Mouse (Mus musculus): Measurements from ENCODE around the gene Six5. TPM values are rescaled to one million over a fixed set of nuclear protein-coding genes. Genes with fewer than 3 reads are reported as not detected.
A peak's percentile ranks its signal among the peaks of the same experiment; 100 is the strongest.

Gene Six5
- total RNA-seq, 2 experiments from 2014 or later = 5.6 to 6.8 TPM

- peak; percentile 95 to 97 for DNase-seq
These were observed 18.4 kb upstream of the Six5 start, which contains the start of gene Dmwd for GRCm38 (mm10) chr7:19075723-19076585. Gene Dmwd (plus strand): TSS chr7:19076227.

GRCm38 (mm10) chr7:19076586-19076991 lies 17.8 kb upstream of the Six5 start:
- peak in 1 of 2 experiments; percentile 50 for DNase-seq

GRCm38 (mm10) chr7:19077761-19078160 lies 16.6 kb upstream of the Six5 start:
- DNase-seq = peak; percentile 55 to 80

- DNase-seq = no peak
These were observed 15.7 kb upstream of the Six5 start for GRCm38 (mm10) chr7:19078732-19079131.

- DNase-seq = no peak
These were observed 13.9 kb upstream of the Six5 start for GRCm38 (mm10) chr7:19080451-19080950.

GRCm38 (mm10) chr7:19082171-19082570 lies 12.2 kb upstream of the Six5 start:
- DNase-seq = peak in 1 of 2 experiments; percentile 41

- DNase-seq = peak; percentile 87 to 92
These were observed 11.3 kb upstream of the Six5 start for GRCm38 (mm10) chr7:19083096-19083495.

- DNase-seq = peak; percentile 74 to 77
These were observed 10.7 kb upstream of the Six5 start, which contains the start of gene Dmpk for GRCm38 (mm10) chr7:19083701-19084100. Gene Dmpk (plus strand): TSS chr7:19083849.

- DNase-seq = peak; percentile 55 to 65
These were observed 10.1 kb upstream of the Six5 start for GRCm38 (mm10) chr7:19084277-19084771.

GRCm38 (mm10) chr7:19084921-19085473 lies 9.4 kb upstream of the Six5 start:
- no peak for DNase-seq

GRCm38 (mm10) chr7:19085495-19085894 lies 8.9 kb upstream of the Six5 start:
- DNase-seq = no peak

GRCm38 (mm10) chr7:19086042-19086441 lies 8.4 kb upstream of the Six5 start:
- peak; percentile 66 to 75 for DNase-seq

GRCm38 (mm10) chr7:19086760-19087159 lies 7.6 kb upstream of the Six5 start:
- no peak for DNase-seq

GRCm38 (mm10) chr7:19088813-19089212 lies 5.6 kb upstream of the Six5 start:
- DNase-seq = peak; percentile 64 to 83

GRCm38 (mm10) chr7:19091913-19092312 lies 2.5 kb upstream of the Six5 start:
- DNase-seq = no peak

- DNase-seq = peak; percentile 79 to 81
These were observed 1.8 kb upstream of the Six5 start for GRCm38 (mm10) chr7:19092381-19093173.

GRCm38 (mm10) chr7:19093174-19093521 lies 1.2 kb upstream of the Six5 start:
- peak; percentile 91 to 92 for DNase-seq

GRCm38 (mm10) chr7:19093537-19094385 lies 633 bp upstream of the Six5 start:
- DNase-seq = peak; percentile 97 to 98

GRCm38 (mm10) chr7:19094826-19095750 lies 694 bp downstream of the Six5 start:
- DNase-seq = peak; percentile 59 to 65

- peak; percentile 70 to 75 for DNase-seq
These were observed 1.3 kb downstream of the Six5 start for GRCm38 (mm10) chr7:19095751-19096110.
